In the genomic region with DNA sequence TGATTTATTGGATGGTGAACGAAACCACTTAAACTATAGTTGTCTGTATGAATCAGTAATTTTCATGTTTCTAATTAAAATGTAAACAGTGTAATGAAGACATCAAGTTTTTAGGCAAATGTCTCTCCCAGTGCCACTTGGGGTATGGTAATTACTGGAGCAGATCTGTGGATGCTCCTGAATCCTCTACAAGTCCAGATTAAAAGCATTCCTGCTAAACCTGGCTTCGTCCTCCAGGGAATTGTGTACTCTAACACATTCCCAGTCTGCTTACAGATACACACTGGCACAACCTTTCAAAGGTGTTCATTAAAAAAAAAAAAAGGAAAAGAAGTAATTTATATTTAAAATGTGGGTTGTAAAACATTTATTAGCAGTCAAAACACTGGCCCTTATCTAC, we compare ENCODE assay signal across 16 mouse cellular contexts. TPM values are rescaled to one million over a fixed set of nuclear protein-coding genes. Genes with fewer than 3 reads are reported as not detected.
"Had no signal": no experiment of that assay in that cellular context is flagged by ENCODE, and none has a peak within 500 bp of the region (broad histone marks: within the 10 kb centered on the region; RNA-seq: fewer than 3 reads in every experiment).

No protein-coding gene starts in this region.

- DNase-seq: retina, postnatal 1 day; right cerebral cortex, adult 18-20 months; right cerebral cortex, postnatal 14 days; right cerebral cortex, postnatal 25 days; right cerebral cortex, postnatal 4 days; spleen, adult 18-20 months; thymus, adult 18-20 months; thymus, adult 2 months; thymus, postnatal 14 days; thymus, postnatal 25 days; thymus, postnatal 36 days; thymus, postnatal 4 days had no signal

- H3K9ac ChIP-seq: neural tube, embryonic 15.5 days; stomach, embryonic 15.5 days had no signal

- H3K4me2 ChIP-seq: neural tube, embryonic 15.5 days; stomach, embryonic 15.5 days had no signal

- H3K36me3 ChIP-seq: neural tube, embryonic 15.5 days; stomach, embryonic 15.5 days had no signal

- H3K27me3 ChIP-seq: neural tube, embryonic 15.5 days; stomach, embryonic 15.5 days had no signal

- H3K9me3 ChIP-seq: neural tube, embryonic 15.5 days; stomach, embryonic 15.5 days had no signal

- H3K27ac ChIP-seq: neural tube, embryonic 15.5 days; stomach, embryonic 15.5 days; stomach, postnatal 0 days had no signal

- H3K4me3 ChIP-seq: neural tube, embryonic 15.5 days; stomach, embryonic 15.5 days had no signal

RNA-seq across cellular contexts. Expression of a gene that starts 20.0 kb away (rescaled TPM):
- total RNA-seq: neutrophil, adult 5-6 weeks had no signal
